Mouse (Mus musculus) mammary gland, adult 2 months (tissue): ENCODE data around the gene E130208F15Rik. TPM values are rescaled to one million over a fixed set of nuclear protein-coding genes. Genes with fewer than 3 reads are reported as not detected.

Experiments used
- polyA plus RNA-seq: library from polyadenylated mRNA; depleted of rRNA; stranded (reverse); fragments of >200 nt; gene quantifications from 2 replicates; pipeline ENCODE4 v1.2.3, GENCODE M21; 2012; ENCODE audit warnings: low replicate concordance; rRNA removed

Gene E130208F15Rik
- polyA plus RNA-seq = 0.52 and 2.0 TPM in 2 replicates

GRCm38 (mm10) chr7:30321539-30322284, at the start of gene E130208F15Rik:
Gene E130208F15Rik (plus strand): TSS chr7:30321740.

GRCm38 (mm10) chr7:30279951-30280669, 41.4 kb upstream of the E130208F15Rik start, which contains the start of the genes Thap8 and Wdr62:
Gene Thap8 (plus strand): TSS chr7:30280094.
Gene Wdr62 (minus strand): TSS chr7:30280419.

GRCm38 (mm10) chr7:30291215-30292131, 30.1 kb upstream of the E130208F15Rik start, which contains the start of gene Clip3:
Gene Clip3 (plus strand): TSS chr7:30291728.

GRCm38 (mm10) chr7:30308076-30309005, 13.2 kb upstream of the E130208F15Rik start, which contains the start of gene Alkbh6:
Gene Alkbh6 (plus strand): TSS chr7:30308717.

GRCm38 (mm10) chr7:30314721-30315155, 6.8 kb upstream of the E130208F15Rik start, which contains the start of gene Syne4:
Gene Syne4 (plus strand): TSS chr7:30314807.

GRCm38 (mm10) chr7:30323795-30324194, 2.3 kb downstream of the E130208F15Rik start, which contains the start of gene Sdhaf1:
Gene Sdhaf1 (minus strand): TSS chr7:30323895.

GRCm38 (mm10) chr7:30362652-30363343, 41.3 kb downstream of the E130208F15Rik start, which contains the start of gene Lrfn3:
Gene Lrfn3 (minus strand): TSS chr7:30362772.

Other genes starting within 250 kb of the E130208F15Rik start
- gene Zfp82, start 248.8 kb upstream of the E130208F15Rik start, polyA plus RNA-seq = 0.48 and 0.73 TPM in 2 replicates
- 0.10 TPM in 1 of 2 replicates, not detected in the other for gene Gm26920, start 231.3 kb upstream of the E130208F15Rik start, polyA plus RNA-seq
- 1.7 and 3.5 TPM in 2 replicates for gene Zfp566, start 231.2 kb upstream of the E130208F15Rik start, polyA plus RNA-seq
- gene Zfp260, start 227.0 kb upstream of the E130208F15Rik start, polyA plus RNA-seq = 12.3 and 36.1 TPM in 2 replicates
- gene Zfp382, start 199.8 kb upstream of the E130208F15Rik start, polyA plus RNA-seq = 0.66 and 1.5 TPM in 2 replicates
- gene Zfp146, start 152.0 kb upstream of the E130208F15Rik start, polyA plus RNA-seq = 6.4 and 14.2 TPM in 2 replicates
- gene Cox7a1, start 137.6 kb upstream of the E130208F15Rik start, polyA plus RNA-seq = 13.9 and 170 TPM in 2 replicates
- 1,198 and 1,715 TPM in 2 replicates for gene Capns1, start 122.9 kb upstream of the E130208F15Rik start, polyA plus RNA-seq
- gene Polr2i, start 89.8 kb upstream of the E130208F15Rik start, polyA plus RNA-seq = 97.3 and 98.9 TPM in 2 replicates
- 33.0 and 33.5 TPM in 2 replicates for gene Tbcb, start 89.5 kb upstream of the E130208F15Rik start, polyA plus RNA-seq
- gene Ovol3, start 86.0 kb upstream of the E130208F15Rik start, polyA plus RNA-seq = not detected in 2 replicates
- gene Thap8, start 41.6 kb upstream of the E130208F15Rik start, polyA plus RNA-seq = 0.72 and 1.5 TPM in 2 replicates
- gene Wdr62, start 41.3 kb upstream of the E130208F15Rik start, polyA plus RNA-seq = 34.0 and 37.0 TPM in 2 replicates
- gene Clip3, start 30.0 kb upstream of the E130208F15Rik start, polyA plus RNA-seq = 21.3 and 27.3 TPM in 2 replicates
- gene Alkbh6, start 13.0 kb upstream of the E130208F15Rik start, polyA plus RNA-seq = 159 and 218 TPM in 2 replicates
- 58.8 and 76.8 TPM in 2 replicates for gene Syne4, start 6.9 kb upstream of the E130208F15Rik start, polyA plus RNA-seq
- 18.7 and 40.8 TPM in 2 replicates for gene Sdhaf1, start 2.2 kb downstream of the E130208F15Rik start, polyA plus RNA-seq
- gene Lrfn3, start 41.0 kb downstream of the E130208F15Rik start, polyA plus RNA-seq = 6.3 and 9.1 TPM in 2 replicates
- 324 and 410 TPM in 2 replicates for gene Tyrobp, start 92.0 kb downstream of the E130208F15Rik start, polyA plus RNA-seq
- gene Hcst, start 98.1 kb downstream of the E130208F15Rik start, polyA plus RNA-seq = 133 and 195 TPM in 2 replicates
- 16.2 and 37.4 TPM in 2 replicates for gene Nfkbid, start 100.0 kb downstream of the E130208F15Rik start, polyA plus RNA-seq
- gene Aplp1, start 123.8 kb downstream of the E130208F15Rik start, polyA plus RNA-seq = 3.7 and 7.4 TPM in 2 replicates
- 0.63 TPM in 1 of 2 replicates, not detected in the other for gene Kirrel2, start 135.9 kb downstream of the E130208F15Rik start, polyA plus RNA-seq
- gene Nphs1, start 136.6 kb downstream of the E130208F15Rik start, polyA plus RNA-seq = 0.27 and 0.61 TPM in 2 replicates
- 1.4 TPM in 1 of 2 replicates, not detected in the other for gene Prodh2, start 171.9 kb downstream of the E130208F15Rik start, polyA plus RNA-seq
- 10.7 and 22.5 TPM in 2 replicates for gene Arhgap33, start 213.3 kb downstream of the E130208F15Rik start, polyA plus RNA-seq
- gene Hspb6, start 230.4 kb downstream of the E130208F15Rik start, polyA plus RNA-seq = 49.5 and 798 TPM in 2 replicates
- 8.0 and 10.5 TPM in 2 replicates for gene Proser3, start 230.6 kb downstream of the E130208F15Rik start, polyA plus RNA-seq
- 36.9 and 40.0 TPM in 2 replicates for gene Lin37, start 238.1 kb downstream of the E130208F15Rik start, polyA plus RNA-seq
- 58.9 and 66.3 TPM in 2 replicates for gene U2af1l4, start 241.6 kb downstream of the E130208F15Rik start, polyA plus RNA-seq
- gene Gm49396, start 241.6 kb downstream of the E130208F15Rik start, polyA plus RNA-seq = 2.1 and 2.5 TPM in 2 replicates
- 97.0 and 187 TPM in 2 replicates for gene Psenen, start 241.9 kb downstream of the E130208F15Rik start, polyA plus RNA-seq
- 9.9 and 16.6 TPM in 2 replicates for gene Igflr1, start 243.7 kb downstream of the E130208F15Rik start, polyA plus RNA-seq